Comparison of ENCODE assay signal across 11 mouse cellular contexts in genomic region chr1:156955926-156956760, GRCm38 (mm10). TPM values are rescaled to one million over a fixed set of nuclear protein-coding genes. Genes with fewer than 3 reads are reported as not detected.
A peak's percentile ranks its signal among the peaks of the same experiment; 100 is the strongest.
DNase-seq lines count a peak whose midpoint lies in the region; ATAC-seq and TF ChIP-seq lines count a peak whose summit lies in the region.
"Had no signal": no experiment of that assay in that cellular context is flagged by ENCODE, and none has a peak within 500 bp of the region (broad histone marks: within the 10 kb centered on the region; RNA-seq: fewer than 3 reads in every experiment).

No protein-coding gene starts in this region.

- ATAC-seq in heart, embryonic 12.5 days (ENCODE audit: insufficient number of reproducible peaks, low FRiP score), result no peak
- peak; percentile 79 for ATAC-seq in intestine, embryonic 15.5 days
- ATAC-seq in megakaryocyte-erythroid progenitor cell, adult 5-6 weeks (replicated peaks; ENCODE audit: low FRiP score, low TSS enrichment, poor library complexity, severe bottlenecking), result peak; percentile 80
- ATAC-seq in midbrain, postnatal 0 days (ENCODE audit: low FRiP score), result no peak

- TF ChIP-seq CTCF in midbrain, postnatal 0 days (IDR thresholded peaks at IDR 0.05), result no peak

- no peaks in the 10 kb centered on the region for H3K36me3 ChIP-seq in heart, embryonic 12.5 days
- no peaks in the 10 kb centered on the region for H3K36me3 ChIP-seq in intestine, embryonic 15.5 days
- no peaks in the 10 kb centered on the region for H3K36me3 ChIP-seq in midbrain, postnatal 0 days (ENCODE audit: insufficient read depth, low read length)
- H3K36me3 ChIP-seq: midbrain, embryonic 12.5 days had no signal

- H3K4me2 ChIP-seq in heart, embryonic 12.5 days, result peak overlapping the region; percentile 39; the same call in 1 of the 2 replicates
- H3K4me2 ChIP-seq in intestine, embryonic 15.5 days (replicated peaks), result no peak overlapping the region
- H3K4me2 ChIP-seq in midbrain, postnatal 0 days (ENCODE audit: low read depth, low read length, poor library complexity, severe bottlenecking), result no peak overlapping the region
- H3K4me2 ChIP-seq: midbrain, embryonic 12.5 days had no signal

- 42% methylated on average over 17 of the region's 17 CpGs for WGBS in heart, embryonic 12.5 days
- WGBS in intestine, embryonic 15.5 days, result 56% methylated on average over 17 of the region's 17 CpGs
- 58% methylated on average over 17 of the region's 17 CpGs for WGBS in midbrain, postnatal 0 days

- no peak for DNase-seq in heart, adult 8-10 months (ENCODE audit: low spot score)
- peak; percentile 70 for DNase-seq in thymus, postnatal 4 days
- no peak for DNase-seq in cerebellum, adult 9-11 months
- DNase-seq in layer of hippocampus, adult 8-10 months (ENCODE audit: low spot score in 2 of 2), result no peak
- DNase-seq in midbrain, postnatal 0 days (ENCODE audit: low spot score), result no peak
- DNase-seq: cerebellum, postnatal 14 days had no signal

- no peaks in the 10 kb centered on the region for H3K27me3 ChIP-seq in heart, embryonic 12.5 days (replicated peaks)
- no peaks in the 10 kb centered on the region for H3K27me3 ChIP-seq in intestine, embryonic 15.5 days (replicated peaks)
- no peaks in the 10 kb centered on the region for H3K27me3 ChIP-seq in midbrain, postnatal 0 days (ENCODE audit: insufficient read depth, low read length)

- H3K4me3 ChIP-seq in heart, embryonic 12.5 days, result no peak overlapping the region
- H3K4me3 ChIP-seq in intestine, embryonic 15.5 days (replicated peaks), result no peak overlapping the region
- H3K4me3 ChIP-seq in midbrain, postnatal 0 days (ENCODE audit: low read depth, low read length), result no peak overlapping the region
- H3K4me3 ChIP-seq: midbrain, embryonic 12.5 days had no signal

- H3K9ac ChIP-seq in heart, embryonic 12.5 days, result no peak overlapping the region
- no peak overlapping the region for H3K9ac ChIP-seq in intestine, embryonic 15.5 days
- no peak overlapping the region for H3K9ac ChIP-seq in midbrain, postnatal 0 days (replicated peaks; ENCODE audit: low read length, poor library complexity, severe bottlenecking)
- H3K9ac ChIP-seq: midbrain, embryonic 12.5 days had no signal

- H3K27ac ChIP-seq in heart, embryonic 12.5 days (ENCODE audit: poor library complexity, severe bottlenecking), result no peak overlapping the region
- H3K27ac ChIP-seq in intestine, embryonic 15.5 days, result no peak overlapping the region
- no peak overlapping the region for H3K27ac ChIP-seq in midbrain, postnatal 0 days (ENCODE audit: low read depth, low read length)
- H3K27ac ChIP-seq: kidney, postnatal 0 days; midbrain, embryonic 12.5 days had no signal

- H3K9me3 ChIP-seq in heart, embryonic 12.5 days (replicated peaks), result no peaks in the 10 kb centered on the region
- no peaks in the 10 kb centered on the region for H3K9me3 ChIP-seq in intestine, embryonic 15.5 days
- H3K9me3 ChIP-seq in midbrain, postnatal 0 days (ENCODE audit: low read length), result no peaks in the 10 kb centered on the region
- H3K9me3 ChIP-seq: midbrain, embryonic 12.5 days had no signal

- H3K4me1 ChIP-seq in heart, embryonic 12.5 days (replicated peaks), result peaks cover 28% of the 10 kb centered on the region
- H3K4me1 ChIP-seq in intestine, embryonic 15.5 days (replicated peaks), result no peaks in the 10 kb centered on the region
- no peaks in the 10 kb centered on the region for H3K4me1 ChIP-seq in midbrain, postnatal 0 days (ENCODE audit: insufficient read depth, low read length)
- H3K4me1 ChIP-seq: midbrain, embryonic 12.5 days had no signal

RNA-seq across cellular contexts. Expression of gene Ralgps2, which starts 16.7 kb away (rescaled TPM):
- polyA plus RNA-seq in heart, embryonic 12.5 days (2016; fragmentation: Nextera tagmentation; extraction: Ambion mirVana), result 53.6 and 59.2 TPM in 2 replicates
- total RNA-seq in heart, adult 8-10 months (2022), result 10 to 100 TPM in 1 of 4 experiments, 1 to 10 TPM in 3; 6.4 to 11.8 (median 8.7) TPM
- polyA plus RNA-seq in intestine, embryonic 15.5 days (2015; fragmentation: Nextera tagmentation; extraction: Ambion mirVana), result 36.5 and 41.3 TPM in 2 replicates
- 11.3 and 22.4 TPM in 2 replicates for total RNA-seq in megakaryocyte-erythroid progenitor cell, adult 5-6 weeks (2014; fragmentation: Nextera tagmentation)
- total RNA-seq in megakaryocyte-erythroid progenitor cell, adult 5-6 weeks (2017), result 12.7 and 28.2 TPM in 2 replicates
- total RNA-seq in layer of hippocampus, adult 8-10 months (2022), result 10 to 100 TPM; 53.1 to 76.0 (median 68.5) TPM
- 68.8 and 87.0 TPM in 2 replicates for total RNA-seq in midbrain, postnatal 0 days (2014; rRNA removed)
- polyA plus RNA-seq in midbrain, postnatal 0 days (2015; fragmentation: Nextera tagmentation; extraction: Ambion mirVana), result 58.2 and 70.4 TPM in 2 replicates

Comparison
In these comparisons a context has a peak if more than half of its experiments do, and no peak if none do; other contexts are left out.
1. ATAC-seq: peak in intestine, embryonic 15.5 days (single experiment) and megakaryocyte-erythroid progenitor cell, adult 5-6 weeks (single experiment); none in heart, embryonic 12.5 days (single experiment) and midbrain, postnatal 0 days (single experiment).